Mouse (Mus musculus) NIH3T3 (cell line): ENCODE results near the gene Hist1h4n.

Experiments
- DNase-seq: peaks from one replicate; pipeline ENCODE4 v3.0.0-alpha.2; 2012; ENCODE audit warnings: low read depth

Hist1h4n gene

DNA sequence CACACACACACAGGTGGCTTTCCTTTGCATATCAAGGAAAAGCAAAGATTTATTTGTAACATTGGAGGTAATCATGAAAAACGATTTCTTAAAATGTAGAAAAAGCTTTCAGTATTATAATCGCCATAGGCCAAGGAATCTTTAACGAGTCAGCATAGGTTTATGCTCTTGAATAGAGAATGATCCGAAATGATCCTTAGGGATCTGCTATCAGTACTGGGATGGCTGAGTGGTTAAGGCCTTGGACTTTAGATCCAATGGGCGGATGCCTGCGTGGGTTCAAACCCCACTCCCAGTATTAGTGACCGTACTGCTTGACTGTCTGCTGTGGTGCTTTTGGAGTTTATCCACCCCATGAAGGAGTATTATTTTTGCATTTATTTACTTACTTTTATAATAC is 36.4 kb downstream of the Hist1h4n start:
- no peak for DNase-seq

- no peak for DNase-seq
These were observed 41.3 kb downstream of the Hist1h4n start for GRCm38 (mm10) chr13:21790601-21791283.

DNA sequence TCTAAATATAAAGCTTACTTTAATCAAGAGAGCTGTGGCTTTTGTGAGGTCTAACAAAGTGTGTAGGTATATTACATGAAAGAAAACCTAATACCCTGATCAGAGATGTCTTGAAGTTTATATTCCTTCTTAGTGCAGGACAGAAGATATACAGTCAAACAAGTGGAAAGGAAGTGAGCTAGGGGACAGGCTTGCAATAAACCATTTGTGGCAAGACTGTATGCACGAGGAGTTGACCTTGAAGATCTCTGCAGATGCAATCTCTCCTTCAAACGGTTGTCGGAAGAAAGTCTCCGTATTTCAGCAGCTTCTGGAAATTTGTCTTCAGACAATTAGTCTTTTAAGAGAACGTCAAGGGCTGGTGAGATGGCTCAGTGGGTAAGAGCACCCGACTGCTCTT is 42.1 kb downstream of the Hist1h4n start:
- DNase-seq: no peak

DNA sequence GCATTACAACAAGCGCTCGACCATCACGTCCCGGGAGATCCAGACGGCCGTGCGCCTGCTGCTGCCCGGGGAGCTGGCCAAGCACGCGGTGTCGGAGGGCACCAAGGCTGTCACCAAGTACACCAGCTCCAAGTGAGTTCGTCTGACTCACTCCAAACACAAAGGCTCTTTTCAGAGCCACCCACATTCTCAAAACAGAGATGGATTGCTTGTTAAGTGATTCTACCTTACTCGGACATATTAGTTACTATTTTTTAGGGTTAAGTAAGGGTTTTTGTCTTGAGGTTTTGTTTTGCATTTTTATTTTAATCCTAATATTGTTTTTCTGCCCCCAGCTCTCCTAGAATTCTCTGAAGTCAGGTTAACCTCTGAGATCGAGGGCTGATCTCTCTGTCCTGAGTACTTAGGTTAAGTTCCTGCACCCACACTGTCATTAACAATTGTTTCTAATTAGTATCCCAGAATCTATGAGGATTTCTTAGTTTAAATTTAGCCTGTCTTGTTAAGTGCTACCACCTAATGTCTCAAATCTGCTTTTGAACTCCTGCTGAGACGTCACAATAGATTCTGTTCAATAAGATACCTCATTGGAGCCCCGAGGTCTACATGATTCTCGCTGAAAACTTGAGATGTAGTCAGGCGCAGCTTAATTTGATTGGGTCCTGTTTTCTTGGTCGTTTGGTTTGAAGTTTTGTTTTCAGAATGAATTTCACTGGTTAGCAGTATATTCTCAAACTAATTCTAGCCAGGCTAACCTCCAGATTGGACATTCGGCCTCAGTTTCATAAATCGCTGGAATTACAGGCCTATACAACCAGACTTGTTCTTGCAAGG is 44.0 kb downstream of the Hist1h4n start:
- DNase-seq: no peak

- peak; percentile 97 for DNase-seq
These were observed 44.9 kb downstream of the Hist1h4n start, which contains the start of the genes Hist1h2an and Hist1h2bp for GRCm38 (mm10) chr13:21786899-21787629. Hist1h2an (minus strand) TSS chr13:21787218. Hist1h2bp (plus strand) TSS chr13:21787461.

- DNase-seq: peak; percentile 56
These were observed 45.7 kb downstream of the Hist1h4n start for GRCm38 (mm10) chr13:21786189-21786898.

- DNase-seq: no peak
These were observed 47.7 kb downstream of the Hist1h4n start for GRCm38 (mm10) chr13:21784311-21784710.

DNA sequence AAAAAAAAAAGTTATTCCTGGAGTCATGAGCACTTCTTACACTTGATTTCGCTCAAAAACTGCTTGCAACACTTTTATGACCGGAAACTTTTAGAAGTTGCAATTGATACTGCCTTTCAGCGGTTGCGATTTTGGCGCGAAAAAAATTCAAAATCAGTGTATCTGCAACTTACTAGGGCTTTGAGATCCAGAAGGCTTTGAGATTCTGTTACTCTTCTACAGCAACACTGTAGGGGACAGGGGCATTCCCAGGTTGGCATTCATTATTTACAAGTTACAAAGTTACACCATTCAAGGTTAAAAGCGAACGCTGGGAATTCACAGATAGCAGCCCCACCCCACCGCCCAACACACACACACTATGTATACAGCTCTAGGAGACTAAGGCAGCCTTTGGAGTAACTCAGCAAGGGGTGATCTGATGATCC is 48.2 kb downstream of the Hist1h4n start:
- peak; percentile 47 for DNase-seq

GRCm38 (mm10) chr13:21783255-21783617 is 48.8 kb downstream of the Hist1h4n start, which contains the start of gene Hist1h3i:
Hist1h3i (minus strand) TSS chr13:21783370.
- peak; percentile 84 for DNase-seq

DNA sequence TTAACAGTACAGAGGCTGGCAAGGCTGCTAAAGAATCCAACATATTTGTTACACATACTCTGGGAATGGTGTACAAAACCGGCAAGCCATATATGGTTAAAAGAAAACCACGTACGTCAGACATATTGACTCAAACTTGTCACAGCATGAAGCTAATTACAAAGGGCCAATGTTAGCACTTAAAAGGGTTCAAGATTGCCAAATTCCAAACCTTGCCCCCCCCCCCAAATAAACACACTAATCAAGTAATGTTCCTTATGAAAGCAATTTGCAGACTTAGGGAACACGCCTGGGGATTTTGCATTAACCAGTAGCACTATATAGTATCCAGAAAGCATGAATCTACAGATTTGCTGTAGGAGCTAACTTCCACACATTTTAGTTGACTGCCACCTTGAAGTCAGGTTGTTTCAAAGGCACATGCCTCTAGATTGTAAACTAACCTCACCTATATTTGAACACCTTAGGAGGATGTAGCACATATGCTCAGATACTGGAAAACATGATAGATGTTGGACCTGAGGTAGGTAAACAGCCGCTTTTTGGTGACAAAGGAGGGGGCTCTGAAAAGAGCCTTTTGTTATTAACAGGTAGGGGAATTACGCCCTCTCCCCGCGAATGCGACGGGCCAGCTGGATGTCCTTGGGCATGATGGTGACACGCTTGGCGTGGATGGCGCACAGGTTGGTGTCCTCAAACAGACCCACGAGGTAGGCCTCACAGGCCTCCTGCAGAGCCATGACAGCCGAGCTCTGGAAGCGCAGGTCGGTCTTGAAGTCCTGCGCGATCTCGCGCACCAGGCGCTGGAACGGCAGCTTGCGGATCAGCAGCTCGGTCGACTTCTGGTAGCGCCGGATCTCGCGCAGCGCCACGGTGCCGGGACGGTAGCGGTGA is 49.4 kb downstream of the Hist1h4n start:
- peak; percentile 57 for DNase-seq
